Comparison of ENCODE assay signal across 9 mouse cellular contexts in the genomic region with DNA sequence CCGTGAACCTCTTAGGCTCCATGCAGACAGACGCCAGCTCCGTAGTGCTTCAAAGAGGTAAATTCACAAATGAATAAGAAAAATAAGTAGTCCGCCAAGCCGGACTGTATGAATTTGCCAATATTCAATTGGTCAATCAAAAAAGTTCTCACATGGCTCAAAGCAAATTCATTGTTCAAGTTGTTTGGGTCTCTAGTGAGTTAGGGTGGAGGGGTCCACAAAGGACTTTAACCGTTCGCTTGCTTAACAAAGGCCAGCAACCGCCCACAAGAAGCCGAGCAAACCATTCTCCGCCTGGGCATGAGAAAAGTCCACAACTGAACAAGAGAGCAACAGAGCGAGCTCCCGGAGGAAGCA. TPM values are rescaled to one million over a fixed set of nuclear protein-coding genes. Genes with fewer than 3 reads are reported as not detected.
DNase-seq lines count a peak whose midpoint lies in the region; ATAC-seq and TF ChIP-seq lines count a peak whose summit lies in the region.
"Had no signal": no experiment of that assay in that cellular context is flagged by ENCODE, and none has a peak within 500 bp of the region (broad histone marks: within the 10 kb centered on the region; RNA-seq: fewer than 3 reads in every experiment).

No protein-coding gene starts in this region.

- peak overlapping the region; percentile 57 for H3K27ac ChIP-seq in lung, postnatal 0 days (ENCODE audit: low read length)
- peak overlapping the region; percentile 77 for H3K27ac ChIP-seq in limb, embryonic 15.5 days
- peak overlapping the region; percentile 70 for H3K27ac ChIP-seq in stomach, postnatal 0 days (replicated peaks)

- H3K27me3 ChIP-seq in lung, postnatal 0 days (replicated peaks; ENCODE audit: insufficient read depth, low read length): no peaks in the 10 kb centered on the region
- H3K27me3 ChIP-seq in limb, embryonic 15.5 days: 0 out of 2 replicates have a peak, but pooled peaks cover 2% of the 10 kb centered on the region
- no peaks in the 10 kb centered on the region for H3K27me3 ChIP-seq in stomach, postnatal 0 days (ENCODE audit: control insufficient read depth, insufficient read depth, low read length)

- H3K4me3 ChIP-seq in lung, postnatal 0 days (ENCODE audit: low read depth, low read length): peak overlapping the region; percentile 57
- peak overlapping the region; percentile 65 for H3K4me3 ChIP-seq in limb, embryonic 15.5 days
- peak overlapping the region; percentile 65 for H3K4me3 ChIP-seq in stomach, postnatal 0 days (ENCODE audit: low read depth, low read length)

- DNase-seq in embryo, embryonic 11.5 days (ENCODE audit: low read depth, low spot score): peak; percentile 16
- DNase-seq in embryo, embryonic 9.5 days (ENCODE audit: extremely low spot score): no peak
- no peak for DNase-seq in lung, postnatal 0 days (ENCODE audit: low spot score)
- DNase-seq in lung, postnatal 14 days: no peak
- no peak for DNase-seq in stomach, postnatal 0 days (ENCODE audit: low spot score)
- DNase-seq in T-cell, adult 2 months (ENCODE audit: low spot score): no peak
- no peak for DNase-seq in adrenal gland, adult (ENCODE audit: inconsistent age in 2 of 2, low spot score in 1 of 2)
- DNase-seq: spleen, adult 18-20 months had no signal

- no peak for ATAC-seq in lung, postnatal 0 days
- ATAC-seq in limb, embryonic 15.5 days (ENCODE audit: insufficient number of reproducible peaks, low FRiP score, low TSS enrichment, low read depth): no peak
- ATAC-seq in stomach, postnatal 0 days (ENCODE audit: low FRiP score, low TSS enrichment): no peak

- WGBS in lung, postnatal 0 days: 6% methylated on average over 12 of the region's 12 CpGs
- WGBS in limb, embryonic 15.5 days: 3% methylated on average over 12 of the region's 12 CpGs
- WGBS in stomach, postnatal 0 days: 6% methylated on average over 12 of the region's 12 CpGs

- no peaks in the 10 kb centered on the region for H3K9me3 ChIP-seq in lung, postnatal 0 days (ENCODE audit: low read length)
- no peaks in the 10 kb centered on the region for H3K9me3 ChIP-seq in limb, embryonic 15.5 days
- no peaks in the 10 kb centered on the region for H3K9me3 ChIP-seq in stomach, postnatal 0 days (ENCODE audit: control insufficient read depth, low read length)

- peaks cover 3% of the 10 kb centered on the region; the same call in 1 of the 2 replicates for H3K4me1 ChIP-seq in lung, postnatal 0 days (ENCODE audit: insufficient read depth, low read depth, low read length)
- peaks cover 22% of the 10 kb centered on the region for H3K4me1 ChIP-seq in limb, embryonic 15.5 days
- H3K4me1 ChIP-seq in stomach, postnatal 0 days (replicated peaks; ENCODE audit: control insufficient read depth, insufficient read depth): peaks cover 2% of the 10 kb centered on the region; the same call in 1 of the 2 replicates

- H3K9ac ChIP-seq in lung, postnatal 0 days (replicated peaks; ENCODE audit: low read depth): peak overlapping the region; percentile 51
- peak overlapping the region; percentile 65 for H3K9ac ChIP-seq in limb, embryonic 15.5 days
- H3K9ac ChIP-seq in stomach, postnatal 0 days (ENCODE audit: low read length): peak overlapping the region; percentile 70

- H3K36me3 ChIP-seq in lung, postnatal 0 days (ENCODE audit: insufficient read depth, low read length): no peaks in the 10 kb centered on the region
- H3K36me3 ChIP-seq in limb, embryonic 15.5 days: no peaks in the 10 kb centered on the region
- H3K36me3 ChIP-seq in stomach, postnatal 0 days (ENCODE audit: control insufficient read depth, insufficient read depth, low read length): no peaks in the 10 kb centered on the region

- no peak for TF ChIP-seq EP300 in lung, postnatal 0 days (IDR thresholded peaks at IDR 0.05)
- TF ChIP-seq EP300 in stomach, postnatal 0 days (optimal IDR thresholded peaks at IDR 0.05): no peak

- peak overlapping the region; percentile 97 for H3K4me2 ChIP-seq in lung, postnatal 0 days (replicated peaks; ENCODE audit: low read depth, low read length)
- H3K4me2 ChIP-seq in limb, embryonic 15.5 days: peak overlapping the region; percentile 96
- peak overlapping the region; percentile 95 for H3K4me2 ChIP-seq in stomach, postnatal 0 days (replicated peaks; ENCODE audit: low read depth)

- no peak for TF ChIP-seq CTCF in lung, postnatal 0 days (IDR thresholded peaks at IDR 0.05)
- no peak for TF ChIP-seq CTCF in stomach, postnatal 0 days (IDR thresholded peaks at IDR 0.05; ENCODE audit: low read depth)

RNA-seq across cellular contexts. Expression of a gene that starts 1.7 kb away (rescaled TPM):
- polyA plus RNA-seq in lung, postnatal 0 days (2015; fragmentation: Nextera tagmentation; extraction: Ambion mirVana): 22.8 and 22.9 TPM in 2 replicates
- polyA plus RNA-seq in limb, embryonic 15.5 days (2015; fragmentation: Nextera tagmentation; extraction: Ambion mirVana): 28.1 and 31.3 TPM in 2 replicates
- 52.3 and 52.7 TPM in 2 replicates for polyA plus RNA-seq in stomach, postnatal 0 days (2015; fragmentation: Nextera tagmentation; extraction: Ambion mirVana)
